Mouse (Mus musculus) megakaryocyte, embryonic 14.5 days (primary cell): ENCODE results near the gene Slc9a5. TPM values are rescaled to one million over a fixed set of nuclear protein-coding genes. Genes with fewer than 3 reads are reported as not detected.

Experiments
- H3K27me3 ChIP-seq: replicated peaks from 2 replicates; pipeline ENCODE3; 2012; ENCODE audit warnings: inconsistent platforms
- H3K36me3 ChIP-seq: replicated peaks from 2 replicates; pipeline ENCODE3; 2012; ENCODE audit warnings: low read length, inconsistent platforms, mixed read lengths
- H3K4me1 ChIP-seq: 2 replicates; pipeline ENCODE4 v1.6.1; 2012; ENCODE audit warnings: inconsistent platforms
- H3K4me3 ChIP-seq: replicated peaks from 2 replicates; pipeline ENCODE3; 2012; ENCODE audit warnings: moderate library complexity, mild to moderate bottlenecking, inconsistent platforms
- H3K9me3 ChIP-seq: 2 replicates; pipeline ENCODE4 v1.6.1; 2012; ENCODE audit warnings: inconsistent platforms
- FLI1 ChIP-seq: IDR thresholded peaks from 2 replicates; pipeline ENCODE4 v1.6.1; 2012; ENCODE audit warnings: low read length, inconsistent platforms, mixed read lengths
- GATA1 ChIP-seq: IDR thresholded peaks from 3 replicates; pipeline ENCODE4 v1.6.1; 2012; ENCODE audit warnings: mixed read lengths, low read length, inconsistent platforms, borderline replicate concordance
- polyA plus RNA-seq: library from polyadenylated mRNA; stranded (reverse); fragments of >175 nt; gene quantifications from 2 replicates; pipeline ENCODE4 v1.2.3, GENCODE M21; 2012; ENCODE audit warnings: low replicate concordance; ENCODE audit not compliant: insufficient read depth

The Slc9a5 gene
- polyA plus RNA-seq, 1 experiment, result 4.1 TPM

GRCm38 (mm10) chr8:105378673-105379072 lies 30.0 kb downstream of the Slc9a5 start:
- H3K9me3 ChIP-seq, result peaks cover 14% of the 10 kb centered on the region
- H3K36me3 ChIP-seq, result no peaks in the 10 kb centered on the region
- H3K4me1 ChIP-seq, result peaks cover 8% of the 10 kb centered on the region; the same call in 1 of the 2 replicates
- H3K27me3 ChIP-seq, result peaks cover 90% of the 10 kb centered on the region
- no peak overlapping the region for H3K4me3 ChIP-seq
- TF ChIP-seq FLI1, result no peak
- TF ChIP-seq GATA1, result no peak

GRCm38 (mm10) chr8:105380308-105380707 lies 31.7 kb downstream of the Slc9a5 start:
- H3K9me3 ChIP-seq, result peaks cover 6% of the 10 kb centered on the region
- H3K27me3 ChIP-seq, result peaks cover 81% of the 10 kb centered on the region
- TF ChIP-seq GATA1 (no peak), FLI1 (no peak)
- no peak overlapping the region for H3K4me3 ChIP-seq
- no peaks in the 10 kb centered on the region; the same call in 1 of the 2 replicates for H3K4me1 ChIP-seq
- H3K36me3 ChIP-seq, result no peaks in the 10 kb centered on the region

GRCm38 (mm10) chr8:105384070-105384469 lies 35.4 kb downstream of the Slc9a5 start:
- Histone ChIP-seq H3K4me1 (peaks cover 3% of the 10 kb centered on the region; the same call in 1 of the 2 replicates), H3K27me3 (peaks cover 80% of the 10 kb centered on the region), H3K9me3 (peaks cover 4% of the 10 kb centered on the region; the same call in 1 of the 2 replicates), H3K4me3 (no peak overlapping the region), H3K36me3 (no peaks in the 10 kb centered on the region)
- TF ChIP-seq FLI1 (no peak), GATA1 (no peak)

- Histone ChIP-seq H3K9me3 (peaks cover 11% of the 10 kb centered on the region), H3K4me3 (no peak overlapping the region), H3K27me3 (peaks cover 76% of the 10 kb centered on the region), H3K36me3 (no peaks in the 10 kb centered on the region), H3K4me1 (peaks cover 21% of the 10 kb centered on the region)
- TF ChIP-seq GATA1 (no peak), FLI1 (no peak)
Observed at GRCm38 (mm10) chr8:105387151-105387550, 38.5 kb downstream of the Slc9a5 start.

GRCm38 (mm10) chr8:105389096-105389495 lies 40.5 kb downstream of the Slc9a5 start:
- H3K27me3 ChIP-seq, result peaks cover 86% of the 10 kb centered on the region
- H3K4me1 ChIP-seq, result peaks cover 27% of the 10 kb centered on the region
- no peak overlapping the region for H3K4me3 ChIP-seq
- peaks cover 15% of the 10 kb centered on the region for H3K9me3 ChIP-seq
- no peaks in the 10 kb centered on the region for H3K36me3 ChIP-seq
- TF ChIP-seq FLI1, result no peak
- no peak for TF ChIP-seq GATA1

GRCm38 (mm10) chr8:105393089-105393787 lies 44.6 kb downstream of the Slc9a5 start:
- Histone ChIP-seq H3K27me3 (peaks cover 80% of the 10 kb centered on the region), H3K4me1 (peaks cover 24% of the 10 kb centered on the region), H3K36me3 (no peaks in the 10 kb centered on the region), H3K9me3 (peaks cover 18% of the 10 kb centered on the region), H3K4me3 (no peak overlapping the region)
- no peak for TF ChIP-seq GATA1

GRCm38 (mm10) chr8:105393915-105394314 lies 45.3 kb downstream of the Slc9a5 start:
- peaks cover 20% of the 10 kb centered on the region for H3K9me3 ChIP-seq
- no peaks in the 10 kb centered on the region for H3K36me3 ChIP-seq
- H3K4me1 ChIP-seq, result peaks cover 24% of the 10 kb centered on the region
- TF ChIP-seq FLI1 (no peak), GATA1 (no peak)
- H3K4me3 ChIP-seq, result no peak overlapping the region
- H3K27me3 ChIP-seq, result peaks cover 80% of the 10 kb centered on the region

GRCm38 (mm10) chr8:105397747-105398146 lies 49.1 kb downstream of the Slc9a5 start:
- TF ChIP-seq FLI1, result no peak
- TF ChIP-seq GATA1, result no peak

GRCm38 (mm10) chr8:105400016-105400415 lies 51.4 kb downstream of the Slc9a5 start:
- Histone ChIP-seq H3K27me3 (peaks cover 47% of the 10 kb centered on the region), H3K36me3 (no peaks in the 10 kb centered on the region), H3K4me3 (no peak overlapping the region), H3K9me3 (peaks cover 21% of the 10 kb centered on the region), H3K4me1 (no peaks in the 10 kb centered on the region)
- TF ChIP-seq GATA1, result no peak
- no peak for TF ChIP-seq FLI1

More at GRCm38 (mm10) chr8:105397747-105398146, 49.1 kb downstream of the Slc9a5 start:
- Histone ChIP-seq H3K4me3 (no peak overlapping the region), H3K27me3 (peaks cover 64% of the 10 kb centered on the region), H3K9me3 (peaks cover 25% of the 10 kb centered on the region), H3K36me3 (no peaks in the 10 kb centered on the region), H3K4me1 (peaks cover 6% of the 10 kb centered on the region; the same call in 1 of the 2 replicates)

- peaks cover 4% of the 10 kb centered on the region for H3K4me1 ChIP-seq
- H3K4me3 ChIP-seq, result no peak overlapping the region
- peaks cover 18% of the 10 kb centered on the region for H3K9me3 ChIP-seq
- peaks cover 41% of the 10 kb centered on the region for H3K27me3 ChIP-seq
- TF ChIP-seq FLI1 (no peak), GATA1 (no peak)
- no peaks in the 10 kb centered on the region for H3K36me3 ChIP-seq
Observed at GRCm38 (mm10) chr8:105403467-105403866, 54.8 kb downstream of the Slc9a5 start.
